Mouse (Mus musculus) spleen, postnatal 36 days (tissue): Measurements from ENCODE around the gene Smarcc1.
"Not testable (repeated sequence)": the region's sequence is repeated elsewhere in the genome, so short reads cannot be mapped to it uniquely, and the experiment has no call there.

ENCODE experiments used
- DNase-seq, 2 experiments: peaks; one replicate each; pipeline ENCODE4 v3.0.0; 2022; ENCODE audit warnings: low spot score in 2 of 2, mixed read lengths in 1 of 2

Smarcc1 gene

DNA sequence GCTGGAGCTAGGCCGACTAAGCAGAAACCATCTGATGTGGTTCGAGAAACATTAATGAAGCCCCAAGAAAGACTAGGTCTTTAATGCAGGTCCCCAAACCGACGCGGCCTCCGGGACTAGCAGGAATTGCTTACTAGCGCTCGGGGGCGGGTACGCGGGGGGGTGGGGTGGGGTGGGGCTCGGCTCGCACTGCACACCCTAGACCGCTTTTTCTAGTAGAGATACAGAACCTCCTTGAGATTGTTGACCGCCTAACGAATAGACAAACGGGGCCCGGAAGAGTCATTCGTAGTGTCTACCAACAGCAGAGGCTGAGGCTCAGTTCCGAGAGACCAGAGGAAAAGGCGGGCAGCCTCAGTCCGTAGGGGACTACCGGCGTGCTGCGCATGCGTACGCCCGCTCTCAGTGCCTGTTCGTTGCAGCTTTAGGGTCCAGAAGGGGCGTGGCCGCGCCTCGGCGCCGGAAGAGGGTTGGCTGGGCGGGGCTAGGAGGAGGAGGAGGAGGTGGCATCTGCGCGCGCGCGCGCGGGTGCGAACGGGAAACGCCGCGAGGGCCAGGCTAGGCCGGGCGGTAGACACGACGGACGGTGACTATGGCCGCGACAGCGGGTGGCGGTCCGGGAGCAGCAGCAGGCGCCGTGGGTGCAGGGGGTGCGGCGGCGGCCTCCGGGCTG lies 14.2 kb downstream of the Smarcc1 start:
- peak; percentile 100 for DNase-seq

DNA sequence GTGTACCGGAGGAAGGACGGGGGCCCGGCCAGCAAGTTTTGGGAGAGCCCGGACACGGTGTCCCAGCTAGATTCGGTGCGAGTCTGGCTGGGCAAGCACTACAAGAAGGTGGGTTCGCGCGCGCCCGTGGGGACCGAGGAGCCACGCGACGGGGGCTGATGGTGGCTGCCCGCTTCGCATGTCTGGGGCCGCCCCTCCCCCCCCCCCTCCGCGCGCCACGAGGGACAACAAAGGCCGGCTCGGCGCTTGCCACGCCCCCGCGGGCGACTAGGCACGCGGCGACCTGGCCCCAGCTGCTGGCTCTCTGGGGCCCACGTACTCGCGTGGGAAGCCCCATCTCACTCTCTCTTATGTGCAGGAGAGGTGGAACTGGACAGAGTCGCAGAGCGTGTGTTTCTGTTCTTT lies 14.7 kb downstream of the Smarcc1 start:
- peak; percentile 37 to 54 for DNase-seq

DNA sequence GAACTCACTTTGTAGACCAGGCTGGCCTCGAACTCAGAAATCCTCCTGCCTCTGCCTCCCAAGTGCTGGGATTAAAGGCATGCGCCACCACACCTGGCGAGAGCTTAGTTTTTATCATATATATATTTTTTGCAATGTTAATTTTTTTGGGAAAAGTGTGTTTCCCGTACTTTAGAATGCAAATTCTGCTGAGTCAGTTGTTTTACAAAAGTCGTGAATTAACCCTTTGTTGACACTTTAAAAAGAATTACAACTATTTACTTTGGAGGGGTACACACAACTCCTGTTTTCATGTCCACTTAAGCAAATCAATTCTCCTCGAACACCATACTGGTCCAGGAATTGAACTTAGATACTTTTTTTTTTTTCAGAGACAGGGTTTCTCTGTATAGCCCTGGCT lies 15.4 kb downstream of the Smarcc1 start:
- no peak for DNase-seq

DNA sequence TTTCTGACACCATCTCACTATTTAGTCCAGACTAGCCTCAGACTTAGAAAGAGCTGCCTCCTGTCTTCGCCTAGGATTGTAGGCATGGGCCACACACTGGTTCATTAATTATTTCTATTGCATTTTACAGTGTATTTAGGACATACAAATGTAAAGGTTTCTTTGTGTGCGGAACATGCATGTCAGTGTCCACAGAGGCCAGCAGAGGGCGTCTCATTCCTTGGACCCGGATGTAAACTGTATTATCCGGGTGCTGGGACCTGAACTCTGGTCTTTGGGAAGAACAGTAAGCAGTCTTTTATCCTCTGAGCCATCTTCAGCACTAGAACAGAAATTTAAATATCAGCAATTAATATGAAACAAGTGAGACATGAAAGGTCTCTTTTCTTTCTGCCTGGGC lies 16.7 kb downstream of the Smarcc1 start:
- DNase-seq, result no peak

DNA sequence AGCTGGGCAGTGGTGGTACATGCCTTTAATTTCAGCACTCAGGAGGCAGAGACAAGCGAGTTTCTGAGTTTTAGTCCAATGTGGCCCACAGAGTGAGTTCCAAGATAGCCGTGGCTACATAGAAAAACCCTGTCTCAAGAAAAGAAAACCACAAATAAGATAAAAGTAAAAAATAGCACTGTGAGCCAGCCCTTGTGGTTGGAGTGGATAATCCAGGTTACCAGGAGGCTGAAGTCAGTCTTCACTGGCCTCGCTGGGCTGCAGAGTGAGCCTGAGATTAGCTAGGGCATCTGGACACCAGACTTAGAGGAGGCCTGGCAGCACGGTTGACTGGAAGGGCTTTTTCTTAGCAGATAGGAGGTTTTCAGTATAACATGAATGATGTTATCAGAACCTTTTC lies 21.6 kb downstream of the Smarcc1 start:
- DNase-seq, result no peak

DNA sequence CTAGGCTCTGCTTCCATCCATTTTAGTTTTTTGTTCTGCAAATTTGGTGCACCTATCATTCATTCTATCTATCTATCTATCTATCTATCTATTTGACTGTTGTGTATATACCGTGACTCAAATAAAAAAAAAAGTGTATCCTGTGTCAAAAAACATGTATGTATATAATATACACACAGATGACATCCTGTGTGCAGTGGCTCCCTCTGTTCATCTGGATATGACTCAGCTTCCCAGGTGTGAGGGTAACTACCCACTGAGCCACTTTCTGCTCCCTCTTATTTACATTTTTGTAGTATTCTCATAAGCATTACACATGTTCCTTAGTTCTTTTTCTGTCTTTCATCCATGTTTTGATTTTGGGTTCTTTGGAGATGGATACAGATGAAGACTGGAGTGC lies 24.6 kb downstream of the Smarcc1 start:
- DNase-seq, result no peak

DNA sequence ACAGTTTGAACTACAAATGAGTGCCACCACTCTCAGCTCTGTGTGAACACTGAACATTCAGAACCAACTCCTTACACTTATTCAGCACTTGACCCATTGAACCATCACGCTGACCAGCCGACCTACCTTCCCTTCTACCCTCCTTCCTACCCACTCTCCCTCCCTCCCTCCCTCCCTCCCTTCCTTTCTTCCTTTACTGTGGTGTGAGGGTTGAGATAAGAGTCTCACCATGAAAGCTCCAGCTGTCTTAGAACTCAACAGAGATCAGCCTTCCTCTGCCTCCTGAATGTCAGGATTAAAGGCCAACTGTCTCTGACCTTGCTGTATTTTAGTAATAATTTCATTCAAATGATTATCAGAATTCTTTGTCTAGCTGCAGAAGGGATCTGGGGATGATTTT lies 31.1 kb downstream of the Smarcc1 start:
- DNase-seq, result no peak

DNA sequence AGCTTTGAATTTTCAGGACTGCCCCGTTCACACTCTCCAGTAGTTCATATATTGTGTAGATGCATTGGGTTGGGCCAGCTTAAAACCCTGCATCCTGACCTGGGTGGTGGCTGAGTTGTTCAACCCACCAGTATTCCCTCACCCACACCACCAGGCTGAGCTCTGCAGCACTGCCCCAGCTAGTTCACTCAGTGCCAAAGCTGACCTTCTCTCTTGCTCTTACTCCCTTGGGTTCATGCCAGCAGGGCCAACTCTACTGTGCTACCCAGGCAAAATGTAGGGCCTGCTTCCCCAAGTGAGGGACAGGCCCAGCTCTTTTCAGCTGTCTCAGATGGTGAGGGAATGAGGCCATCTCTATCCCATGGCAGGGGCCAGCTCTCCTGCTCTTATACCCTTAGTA lies 41.5 kb downstream of the Smarcc1 start:
- DNase-seq, result no peak

DNA sequence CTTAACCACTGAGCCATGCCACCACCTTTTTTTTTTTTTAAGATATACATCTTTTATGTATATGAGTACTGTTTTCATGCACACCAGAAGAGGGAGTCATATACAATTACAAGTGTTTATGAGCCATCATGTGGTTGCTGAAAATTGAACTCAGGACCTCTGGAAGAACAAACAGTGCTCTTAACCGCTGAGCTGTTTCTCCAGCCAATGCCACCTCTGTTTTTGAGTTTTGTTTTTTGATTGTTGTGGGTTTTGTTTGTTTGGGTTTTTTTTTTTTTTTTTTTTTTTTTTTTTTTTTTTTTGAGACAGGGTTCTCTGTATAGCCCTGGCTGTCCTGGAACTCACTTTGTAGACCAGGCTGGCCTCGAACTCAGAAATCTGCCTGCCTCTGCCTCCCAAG lies 43.0 kb downstream of the Smarcc1 start:
- DNase-seq, result not testable (repeated sequence)

DNA sequence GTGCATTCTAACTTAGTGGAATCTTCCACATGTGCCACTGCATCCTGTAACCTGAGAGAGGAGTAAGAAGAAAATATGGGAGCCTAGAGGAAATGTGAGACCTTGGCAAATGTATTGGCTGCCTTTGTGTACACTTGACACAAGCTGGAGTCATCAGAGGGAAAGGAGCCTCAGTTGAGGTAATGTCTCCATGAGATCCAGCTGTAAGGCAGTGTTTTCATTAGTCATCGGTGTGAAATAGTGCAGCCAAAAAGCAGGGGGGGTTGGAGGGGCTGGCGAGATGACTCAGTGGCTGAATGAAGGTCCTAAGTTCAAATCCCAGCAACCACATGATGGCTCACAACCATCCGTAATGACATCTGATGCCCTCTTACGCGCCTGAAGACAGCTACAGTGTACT lies 44.9 kb downstream of the Smarcc1 start:
- no peak for DNase-seq

DNA sequence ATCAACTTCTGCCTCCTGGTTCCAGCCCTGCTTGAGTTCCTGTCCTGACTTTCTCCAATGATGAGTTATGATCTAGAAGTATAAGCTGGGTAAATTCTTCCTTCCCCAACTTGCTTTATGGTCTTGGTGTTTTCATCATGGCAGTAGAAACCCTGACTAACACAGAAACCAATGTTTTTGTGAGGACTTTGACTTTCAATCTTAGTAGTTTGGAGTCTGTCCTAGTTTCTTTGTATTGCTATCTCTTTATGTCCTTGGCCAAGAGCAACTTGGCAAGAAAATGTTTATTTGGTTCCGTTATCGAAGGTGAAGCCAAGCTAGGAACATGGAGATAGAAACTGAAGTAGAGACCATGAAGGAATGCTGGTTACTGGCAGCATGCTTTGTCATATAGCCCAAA lies 45.6 kb downstream of the Smarcc1 start:
- no peak for DNase-seq

DNA sequence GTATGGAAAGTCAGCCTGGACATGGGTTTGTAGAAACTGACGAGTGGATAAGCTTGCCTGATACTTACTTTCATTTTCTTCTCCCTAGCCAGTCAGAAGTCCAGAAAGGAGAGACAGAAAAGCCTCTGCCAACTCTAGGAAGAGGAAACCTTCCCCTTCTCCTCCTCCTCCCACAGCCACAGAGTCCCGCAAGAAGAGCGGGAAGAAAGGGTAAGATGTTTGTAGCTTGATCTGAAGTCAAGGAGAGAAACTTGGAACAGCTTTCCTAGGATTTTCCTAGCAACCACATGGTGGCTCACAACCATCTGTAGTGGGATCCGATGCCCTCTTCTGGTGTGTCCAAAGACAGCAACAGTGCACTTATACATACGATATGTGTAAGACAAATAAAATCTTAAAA lies 53.4 kb downstream of the Smarcc1 start:
- DNase-seq, result no peak

DNA sequence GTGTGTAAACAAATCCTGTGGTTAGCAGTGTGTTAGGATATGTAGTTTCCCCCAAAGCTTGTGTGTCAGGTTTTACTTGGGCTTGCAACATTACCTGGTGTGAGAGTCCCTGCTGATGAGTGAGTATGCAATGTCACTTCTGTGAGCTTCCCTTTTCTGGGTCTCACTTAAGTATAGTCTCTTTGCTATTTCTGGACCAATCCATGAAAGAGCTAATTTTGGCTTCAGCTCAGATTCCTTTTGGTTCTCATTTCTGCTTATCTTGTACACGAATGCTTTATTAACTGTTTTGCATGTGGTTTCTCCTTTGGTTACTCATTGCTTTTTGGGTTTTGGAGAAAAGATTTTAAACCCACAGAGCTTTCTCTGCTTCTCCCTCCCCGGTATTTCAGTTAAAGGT lies 82.4 kb downstream of the Smarcc1 start:
- DNase-seq, result no peak

DNA sequence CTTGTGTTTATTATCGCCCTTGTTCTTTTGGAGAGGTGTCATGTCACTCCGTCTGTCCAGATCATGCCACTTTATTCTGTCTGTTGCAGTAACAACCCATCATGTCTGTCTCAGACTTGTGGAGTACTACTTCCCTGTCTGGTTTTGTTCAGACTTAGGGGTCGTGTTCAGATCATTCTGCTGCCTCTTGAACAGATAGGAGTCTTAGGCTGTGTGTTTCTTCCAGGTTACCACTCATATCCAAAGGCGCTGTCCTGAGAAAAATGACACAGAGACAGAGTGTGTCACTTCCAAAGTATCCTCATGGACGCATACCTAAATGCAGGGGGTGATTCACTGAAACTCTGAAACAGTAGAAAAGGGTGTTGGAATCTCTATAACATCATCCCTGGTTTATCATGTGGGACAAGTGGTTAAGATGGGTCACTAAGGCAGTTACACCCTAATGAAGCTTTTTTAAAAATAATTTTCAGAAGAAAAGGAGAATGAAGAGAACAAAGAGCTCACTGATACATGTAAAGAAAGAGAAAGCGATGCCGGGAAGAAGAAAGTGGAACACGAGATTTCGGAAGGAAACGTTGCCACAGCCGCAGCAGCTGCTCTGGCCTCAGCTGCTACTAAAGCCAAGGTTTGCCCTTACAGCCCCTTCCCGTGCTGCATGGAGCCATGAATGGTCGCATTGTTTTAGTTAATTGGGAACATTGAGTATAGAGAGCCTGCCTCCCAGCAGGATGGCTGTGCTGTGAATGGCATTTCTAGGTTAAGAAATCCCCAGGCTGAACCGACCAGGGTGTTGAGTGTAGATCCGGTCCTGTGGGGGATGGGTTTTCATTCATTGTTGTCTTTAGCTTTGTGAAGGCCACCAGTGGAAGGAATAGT lies 88.3 kb downstream of the Smarcc1 start:
- no peak for DNase-seq

DNA sequence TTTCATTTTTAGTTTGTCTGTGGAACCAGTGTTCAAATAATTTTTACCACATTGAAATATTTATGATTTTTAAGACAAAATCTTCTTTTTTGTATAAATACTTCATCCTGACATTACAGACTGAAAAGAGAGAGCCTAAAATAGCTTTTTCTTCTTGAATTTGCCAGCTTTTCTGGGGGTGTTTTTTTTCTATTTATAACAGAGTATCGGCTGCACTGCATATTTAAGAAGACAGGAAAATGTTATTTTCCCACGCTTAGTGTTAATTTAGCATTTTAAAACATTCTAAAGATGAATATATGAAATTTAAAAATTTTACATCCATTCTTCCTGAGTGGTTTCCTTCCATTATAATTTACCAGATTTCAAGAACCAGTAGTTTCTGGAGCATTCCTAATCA lies 88.9 kb downstream of the Smarcc1 start:
- no peak for DNase-seq

DNA sequence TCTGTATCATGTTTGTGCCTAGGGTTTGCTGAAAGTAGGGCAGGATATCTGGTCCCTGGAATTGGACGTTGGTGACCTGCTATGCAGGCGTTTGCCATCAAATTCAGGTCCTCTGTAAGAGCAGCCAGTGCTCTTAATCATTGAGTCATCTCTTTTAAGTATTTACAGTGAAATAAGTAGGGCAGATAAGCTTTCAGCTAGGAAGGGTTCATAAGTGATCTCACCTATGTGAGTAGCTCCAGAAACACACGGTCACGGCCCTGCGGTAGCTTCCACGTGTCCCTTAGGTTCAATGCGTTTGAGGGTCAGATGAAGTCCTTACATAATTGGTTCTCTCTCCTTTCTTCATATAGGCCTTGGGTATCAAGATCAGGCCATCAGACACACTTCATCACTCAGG lies 90.8 kb downstream of the Smarcc1 start:
- DNase-seq, result no peak

DNA sequence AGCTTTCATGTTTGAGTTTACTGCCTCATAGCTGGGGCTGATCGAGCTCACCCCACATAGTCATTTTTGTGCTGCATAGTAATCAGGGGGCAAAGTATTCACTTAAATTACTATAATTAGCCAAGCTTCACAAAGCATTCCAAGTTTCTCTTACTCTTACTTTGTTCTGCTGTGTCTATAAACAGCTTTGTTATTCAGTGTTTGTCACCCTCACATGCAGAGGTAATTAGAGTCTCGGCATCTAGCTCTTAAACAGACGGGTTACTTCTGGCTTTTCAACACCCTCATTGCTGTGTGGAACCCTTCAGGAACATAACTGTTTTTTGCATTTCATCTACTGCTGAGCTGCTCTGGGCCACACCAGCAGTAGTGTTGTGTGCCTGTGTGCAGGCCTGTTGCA lies 91.5 kb downstream of the Smarcc1 start:
- DNase-seq, result no peak

DNA sequence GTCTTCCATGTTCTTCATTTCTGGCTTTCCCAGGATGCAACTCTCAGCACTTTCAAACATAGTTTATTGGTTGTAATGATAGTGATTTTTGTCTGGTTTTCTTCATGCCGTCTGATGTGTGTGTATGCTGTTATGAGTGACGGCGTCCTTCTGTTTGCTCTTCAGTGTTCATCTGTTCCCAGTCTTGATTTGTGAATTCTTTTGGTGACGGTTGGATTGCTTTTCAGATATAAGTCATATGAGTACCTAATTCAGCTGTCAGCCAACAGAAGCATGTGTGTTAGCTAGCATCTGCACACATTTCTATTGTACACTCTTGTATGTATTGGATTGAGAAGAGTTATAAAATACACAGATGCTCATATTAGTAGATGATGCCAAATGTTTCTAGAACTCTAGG lies 106.8 kb downstream of the Smarcc1 start:
- DNase-seq, result no peak

DNA sequence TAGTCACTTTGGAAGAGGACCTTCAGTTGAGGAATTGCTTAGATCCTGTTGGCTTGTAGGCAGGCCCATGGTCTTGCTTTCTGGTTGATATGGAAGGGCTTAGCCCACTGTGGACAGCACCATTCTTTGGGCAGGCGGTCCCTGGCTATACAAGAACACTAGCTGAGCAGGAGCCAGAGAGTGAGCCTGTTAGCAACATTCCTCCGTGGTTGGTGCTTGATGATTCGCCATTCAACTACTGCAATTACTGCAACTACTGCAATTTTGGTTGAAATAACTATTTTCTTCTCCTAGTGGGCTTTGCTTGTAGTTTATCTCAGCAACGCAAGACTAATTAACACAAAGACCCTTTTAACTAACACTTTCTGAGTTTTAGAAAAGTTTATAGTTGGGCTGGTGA lies 108.7 kb downstream of the Smarcc1 start:
- no peak for DNase-seq

DNA sequence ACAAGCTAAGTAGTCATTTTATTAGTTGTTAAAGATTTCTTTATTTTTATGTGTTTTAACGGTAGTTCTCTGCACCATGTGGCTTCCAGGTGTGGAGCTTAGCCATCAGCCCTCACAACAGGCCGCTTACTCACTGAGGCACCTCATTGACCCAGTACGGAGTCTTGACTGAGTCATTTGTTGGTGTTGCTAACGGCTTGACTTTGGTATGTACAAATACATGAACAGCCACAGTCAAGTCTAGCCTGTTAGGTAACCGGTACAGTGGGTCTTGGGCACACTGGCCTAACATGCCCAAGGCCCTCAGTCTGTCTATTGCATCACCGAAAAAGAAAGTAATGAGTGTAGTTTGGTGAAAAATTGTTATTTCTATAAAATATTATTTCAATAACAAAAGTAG lies 111.2 kb downstream of the Smarcc1 start:
- no peak for DNase-seq

DNA sequence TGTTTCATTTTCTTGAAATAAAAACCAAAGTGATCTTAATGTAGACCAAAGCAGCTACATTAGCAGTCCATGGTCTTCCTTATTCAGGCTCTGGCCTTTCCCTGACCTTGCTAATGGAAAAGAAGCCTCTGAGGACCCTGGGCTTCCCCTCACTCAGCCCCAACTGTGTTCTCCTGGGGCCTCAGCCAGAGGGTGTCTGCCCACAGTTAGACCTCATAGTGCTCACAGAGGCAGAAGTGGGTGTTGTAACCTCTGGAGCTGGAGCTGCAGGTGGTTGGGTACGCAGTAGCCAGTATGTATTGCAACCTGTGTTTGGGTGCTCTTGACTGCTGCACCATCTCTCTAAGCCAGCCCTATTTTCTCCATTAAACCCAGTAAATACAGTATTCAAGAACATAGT lies 111.6 kb downstream of the Smarcc1 start:
- DNase-seq, result no peak

DNA sequence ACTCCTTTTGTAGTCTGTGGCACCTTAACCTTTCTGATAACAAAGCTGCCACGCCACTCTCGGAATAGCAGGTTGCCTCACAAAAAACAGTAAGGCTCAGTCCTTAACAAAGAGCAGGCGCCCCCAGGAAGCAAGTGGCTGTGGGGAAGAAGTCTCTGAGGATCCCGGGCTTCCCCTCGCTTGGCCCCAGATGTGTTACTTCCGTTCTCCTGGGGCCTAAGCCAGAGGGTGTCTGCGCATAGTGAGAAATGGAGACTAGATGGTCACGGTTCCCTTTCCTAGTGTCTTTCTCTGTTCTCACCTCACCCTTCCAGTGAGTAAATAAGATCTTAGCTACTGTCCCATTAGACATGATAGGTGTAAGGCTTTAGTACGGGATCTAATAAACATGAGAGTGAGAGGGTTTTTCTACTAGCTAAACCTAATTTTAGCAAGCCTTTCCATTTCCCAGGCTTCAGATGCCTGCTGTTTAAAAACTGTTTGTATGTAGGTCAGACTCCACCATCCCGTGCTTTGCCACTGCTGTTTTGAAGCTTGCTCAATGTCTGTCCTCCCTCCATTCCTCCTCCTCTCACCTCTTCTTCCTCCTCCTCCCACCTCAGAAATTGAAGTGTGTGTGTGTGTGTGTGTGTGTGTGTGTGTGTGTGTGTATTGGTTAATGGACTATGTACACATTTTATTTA lies 112.2 kb downstream of the Smarcc1 start:
- DNase-seq, result no peak
